Mouse (Mus musculus) adrenal gland, postnatal 36 days (tissue): ENCODE results near the gene Gm1123. TPM values are rescaled to one million over a fixed set of nuclear protein-coding genes. Genes with fewer than 3 reads are reported as not detected.
A peak's percentile ranks its signal among the peaks of the same experiment; 100 is the strongest.

Experiments
- DNase-seq, 2 experiments: peaks; one replicate each; pipeline ENCODE4 v3.0.0; 2021; ENCODE audit warnings: mixed read lengths in 1 of 2
- long read RNA-seq, 2 experiments: library from polyadenylated mRNA; stranded (forward); transcript quantifications; one replicate each; pipeline ENCODE4 v2.0.0; 2021; ENCODE audit warnings: borderline sequencing depth in 2 of 2
- total RNA-seq, 2 experiments: library from RNA; stranded (reverse); gene quantifications; 2 replicates each; pipeline ENCODE4 v1.2.3; 2021

Gm1123 gene
- not detected for total RNA-seq
- long read RNA-seq, experiment 1 = 0 reads
- long read RNA-seq, experiment 2 = 0 reads

GRCm38 (mm10) chr9:99035575-99035974 lies at the start of gene Gm1123:
Gene Gm1123, minus strand, starts transcription at chr9:99035715.
- no peak for DNase-seq

GRCm38 (mm10) chr9:99081718-99082117 lies 46.2 kb upstream of the Gm1123 start:
- no peak for DNase-seq

- no peak for DNase-seq
Measured at GRCm38 (mm10) chr9:99081308-99081707, 45.8 kb upstream of the Gm1123 start.

GRCm38 (mm10) chr9:99080657-99081056 lies 45.1 kb upstream of the Gm1123 start:
- DNase-seq = no peak

GRCm38 (mm10) chr9:99074462-99074861 lies 38.9 kb upstream of the Gm1123 start:
- DNase-seq = no peak

- no peak for DNase-seq
Measured at GRCm38 (mm10) chr9:99072538-99072937, 37.0 kb upstream of the Gm1123 start.

GRCm38 (mm10) chr9:99065311-99065710 lies 29.8 kb upstream of the Gm1123 start:
- DNase-seq = no peak

- no peak for DNase-seq
Measured at GRCm38 (mm10) chr9:99064216-99064615, 28.7 kb upstream of the Gm1123 start.

- peak; percentile 80 to 86 for DNase-seq
Measured at GRCm38 (mm10) chr9:99062544-99062943, 27.0 kb upstream of the Gm1123 start.

GRCm38 (mm10) chr9:99057751-99058150 lies 22.2 kb upstream of the Gm1123 start:
- DNase-seq = no peak

GRCm38 (mm10) chr9:99049760-99050159 lies 14.2 kb upstream of the Gm1123 start:
- DNase-seq = no peak

- peak in 1 of 2 experiments; percentile 23 for DNase-seq
Measured at GRCm38 (mm10) chr9:99048724-99049250, 13.3 kb upstream of the Gm1123 start.

GRCm38 (mm10) chr9:99044761-99045160 lies 9.2 kb upstream of the Gm1123 start:
- DNase-seq = no peak

GRCm38 (mm10) chr9:99042641-99043040 lies 7.1 kb upstream of the Gm1123 start:
- DNase-seq = no peak

GRCm38 (mm10) chr9:99041994-99042393 lies 6.5 kb upstream of the Gm1123 start:
- no peak for DNase-seq

GRCm38 (mm10) chr9:99034111-99034510 lies 1.4 kb downstream of the Gm1123 start:
- DNase-seq = no peak

GRCm38 (mm10) chr9:99032031-99032430 lies 3.5 kb downstream of the Gm1123 start:
- no peak for DNase-seq

GRCm38 (mm10) chr9:99021751-99022150 lies 13.8 kb downstream of the Gm1123 start:
- DNase-seq = no peak

GRCm38 (mm10) chr9:99021166-99021565 lies 14.3 kb downstream of the Gm1123 start:
- no peak for DNase-seq

- no peak for DNase-seq
Measured at GRCm38 (mm10) chr9:99017679-99018078, 17.8 kb downstream of the Gm1123 start.

- DNase-seq = no peak
Measured at GRCm38 (mm10) chr9:99016759-99017158, 18.8 kb downstream of the Gm1123 start.

- peak in 1 of 2 experiments; percentile 17 for DNase-seq
Measured at GRCm38 (mm10) chr9:99016301-99016700, 19.2 kb downstream of the Gm1123 start.

- no peak for DNase-seq
Measured at GRCm38 (mm10) chr9:99009898-99010199, 25.7 kb downstream of the Gm1123 start.

GRCm38 (mm10) chr9:99009069-99009897 lies 26.2 kb downstream of the Gm1123 start:
- no peak for DNase-seq
